Mouse (Mus musculus) lung, postnatal 0 days (tissue): Measurements from ENCODE around the gene Tex14. TPM values are rescaled to one million over a fixed set of nuclear protein-coding genes. Genes with fewer than 3 reads are reported as not detected.
"Not testable (repeated sequence)": the region's sequence is repeated elsewhere in the genome, so short reads cannot be mapped to it uniquely, and the experiment has no call there.

Experiments used
- ATAC-seq: fragments of 200-750 bp; cut with Nextera tagmentation; 2 replicates; pipeline ENCODE4 v1.8.0; 2017; ENCODE audit warnings: moderate library complexity
- DNase-seq: peaks from one replicate; pipeline ENCODE4 v3.0.0-alpha.2; 2016; ENCODE audit warnings: low spot score
- H3K27ac ChIP-seq: fragments of 300-500 bp; sonication (generic); 2 replicates; pipeline ENCODE4 v1.5.1; 2014; ENCODE audit warnings: antibody characterized with exemption, mild to moderate bottlenecking, low read length, mixed read lengths
- H3K27me3 ChIP-seq: fragments of 300-500 bp; sonication (generic); replicated peaks from 2 replicates; pipeline ENCODE4 v1.6.1; 2014; ENCODE audit warnings: low read length, mixed read lengths; ENCODE audit not compliant: insufficient read depth
- H3K36me3 ChIP-seq: fragments of 300-500 bp; sonication (generic); 2 replicates; pipeline ENCODE4 v1.6.1; 2014; ENCODE audit warnings: low read length, mixed read lengths; ENCODE audit not compliant: insufficient read depth
- H3K4me1 ChIP-seq: fragments of 300-500 bp; sonication (generic); 2 replicates; pipeline ENCODE4 v1.6.1; 2014; ENCODE audit warnings: antibody characterized with exemption, low read depth, low read length, mixed read lengths; ENCODE audit not compliant: insufficient read depth
- H3K4me2 ChIP-seq: fragments of 300-500 bp; sonication (generic); replicated peaks from 2 replicates; pipeline ENCODE4 v1.6.1; 2014; ENCODE audit warnings: low read depth, mild to moderate bottlenecking, low read length, moderate library complexity, mixed read lengths
- H3K4me3 ChIP-seq: fragments of 300-500 bp; sonication (generic); 2 replicates; pipeline ENCODE4 v1.5.1; 2014; ENCODE audit warnings: low read depth, low read length
- H3K9ac ChIP-seq: fragments of 300-500 bp; sonication (generic); replicated peaks from 2 replicates; pipeline ENCODE4 v1.6.1; 2014; ENCODE audit warnings: low read depth, mild to moderate bottlenecking
- H3K9me3 ChIP-seq: fragments of 300-500 bp; sonication (generic); 2 replicates; pipeline ENCODE4 v1.6.1; 2016; ENCODE audit warnings: low read length, mixed read lengths
- CTCF ChIP-seq: IDR thresholded peaks from 2 replicates; pipeline ENCODE4 v1.5.1; 2016; ENCODE audit warnings: antibody characterized with exemption, mild to moderate bottlenecking
- EP300 ChIP-seq: IDR thresholded peaks from 2 replicates; pipeline ENCODE4 v1.6.1; 2016; ENCODE audit warnings: antibody characterized with exemption, mild to moderate bottlenecking, control low read depth
- WGBS: fragments of 180-500 bp; shearing (Covaris S2); extraction: QIAGEN DNeasy Blood & Tissue Kit; methylation state at CpG from one replicate; pipeline ENCODE4 v1.1.7; 2014; 5-methylcytosine and 5-hydroxymethylcytosine counted together
- polyA plus RNA-seq: library from polyadenylated mRNA; unstranded; fragments of >200 nt; fragmentation: Nextera tagmentation; extraction: Ambion mirVana; gene quantifications from 2 replicates; pipeline ENCODE4 v1.2.1, GENCODE M21; 2015

Tex14 gene
- polyA plus RNA-seq, 1 experiment from 2014 or later: 1.1 TPM

DNA sequence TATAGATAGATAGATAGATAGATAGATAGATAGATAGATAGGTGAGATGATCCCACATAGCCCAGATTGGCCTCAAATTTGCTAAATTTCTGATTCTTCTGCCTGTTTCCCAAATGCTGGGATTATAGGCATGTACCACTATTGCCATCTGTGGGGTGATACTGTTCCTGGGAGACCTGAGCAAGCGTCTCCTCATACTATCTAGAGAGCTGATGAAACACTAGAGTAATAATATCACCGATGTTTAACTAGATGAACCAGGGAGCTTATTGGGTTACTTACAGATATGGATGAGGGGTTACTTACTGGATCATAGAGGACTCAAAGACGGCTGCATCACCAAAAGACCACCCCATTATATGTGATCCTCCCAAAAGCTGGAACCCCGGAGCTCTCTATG lies 24.5 kb downstream of the Tex14 start:
- Histone ChIP-seq H3K9ac (no peak overlapping the region), H3K4me2 (no peak overlapping the region), H3K36me3 (no peaks in the 10 kb centered on the region), H3K9me3 (no peaks in the 10 kb centered on the region), H3K4me3 (no peak overlapping the region), H3K4me1 (no peaks in the 10 kb centered on the region), H3K27ac (no peak overlapping the region), H3K27me3 (no peaks in the 10 kb centered on the region)
- no peak for TF ChIP-seq EP300
- no peak for TF ChIP-seq CTCF
- WGBS: 81% methylated on average over 4 of the region's 4 CpGs
- ATAC-seq (no peak), DNase-seq (no peak)

DNA sequence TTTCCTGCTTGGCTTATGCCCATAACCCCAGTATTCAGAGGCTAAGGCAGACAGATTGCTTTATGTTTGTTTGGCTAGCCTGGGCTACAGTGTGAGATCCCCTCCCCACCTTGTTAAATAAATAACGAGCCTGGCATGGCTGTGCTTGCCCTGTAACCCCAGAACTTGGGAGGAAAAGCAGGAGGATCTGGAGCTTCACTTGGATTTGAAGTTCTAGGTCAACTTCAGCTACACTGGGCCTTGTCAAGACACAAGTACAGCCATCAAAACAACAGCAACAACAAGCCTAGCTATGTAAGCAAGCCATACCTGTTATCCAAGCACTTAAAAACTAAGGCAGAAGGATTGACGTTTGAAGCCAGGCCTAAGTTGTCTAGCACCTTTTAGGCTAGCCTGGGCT lies 25.5 kb downstream of the Tex14 start:
- Histone ChIP-seq H3K4me1 (no peaks in the 10 kb centered on the region), H3K4me3 (no peak overlapping the region), H3K9ac (no peak overlapping the region), H3K9me3 (no peaks in the 10 kb centered on the region), H3K27ac (no peak overlapping the region), H3K36me3 (no peaks in the 10 kb centered on the region), H3K27me3 (no peaks in the 10 kb centered on the region), H3K4me2 (no peak overlapping the region)
- ATAC-seq (no peak), DNase-seq (no peak)
- TF ChIP-seq CTCF (no peak), EP300 (no peak)
- 59% methylated on average over 2 of the region's 2 CpGs for WGBS

DNA sequence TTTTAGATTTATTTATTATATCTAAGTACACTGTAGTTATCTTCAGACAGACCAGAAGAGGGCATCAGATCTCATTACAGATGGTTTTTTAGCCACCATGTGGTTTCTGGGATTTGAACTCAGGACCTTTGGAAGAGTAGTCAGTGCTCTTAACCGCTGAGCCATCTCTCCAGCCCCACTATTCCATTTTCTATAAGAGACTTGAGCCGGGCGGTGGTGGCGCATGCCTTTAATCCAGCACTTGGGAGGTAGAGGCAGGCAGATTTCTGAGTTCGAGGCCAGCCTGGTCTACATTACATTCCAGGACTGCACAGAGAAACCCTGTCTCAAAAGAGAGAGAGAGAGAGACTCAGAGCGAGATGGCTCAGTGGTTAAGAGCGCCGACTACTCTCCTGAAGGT lies 26.9 kb downstream of the Tex14 start:
- not testable (repeated sequence) for H3K27ac ChIP-seq, H3K9ac ChIP-seq, DNase-seq, H3K4me2 ChIP-seq, H3K27me3 ChIP-seq, H3K36me3 ChIP-seq, H3K9me3 ChIP-seq, ATAC-seq, H3K4me1 ChIP-seq, H3K4me3 ChIP-seq
- WGBS: 92% methylated on average over 8 of the region's 8 CpGs

DNA sequence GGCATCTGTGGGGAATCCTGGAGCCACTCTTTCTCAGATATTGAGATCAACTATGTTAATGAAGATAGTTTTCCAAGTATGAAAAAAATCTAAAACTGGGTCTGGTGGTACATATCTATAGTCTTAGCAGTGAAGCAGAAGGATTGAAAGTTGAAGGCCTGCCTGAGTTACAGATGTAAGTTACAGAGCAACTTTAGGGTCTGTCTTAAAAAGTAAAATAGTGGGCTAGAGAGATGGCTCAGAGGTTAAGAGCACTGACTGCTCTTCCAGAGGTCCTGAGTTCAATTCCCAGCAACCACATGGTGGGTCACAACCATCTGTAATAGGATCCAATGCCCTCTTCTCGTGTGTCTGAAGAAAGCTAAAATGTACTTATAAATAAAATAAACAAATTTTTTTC lies 27.6 kb downstream of the Tex14 start:
- TF ChIP-seq EP300 (no peak), CTCF (no peak)
- no peak for ATAC-seq
- 66% methylated on average over 1 of the region's 1 CpGs for WGBS

DNA sequence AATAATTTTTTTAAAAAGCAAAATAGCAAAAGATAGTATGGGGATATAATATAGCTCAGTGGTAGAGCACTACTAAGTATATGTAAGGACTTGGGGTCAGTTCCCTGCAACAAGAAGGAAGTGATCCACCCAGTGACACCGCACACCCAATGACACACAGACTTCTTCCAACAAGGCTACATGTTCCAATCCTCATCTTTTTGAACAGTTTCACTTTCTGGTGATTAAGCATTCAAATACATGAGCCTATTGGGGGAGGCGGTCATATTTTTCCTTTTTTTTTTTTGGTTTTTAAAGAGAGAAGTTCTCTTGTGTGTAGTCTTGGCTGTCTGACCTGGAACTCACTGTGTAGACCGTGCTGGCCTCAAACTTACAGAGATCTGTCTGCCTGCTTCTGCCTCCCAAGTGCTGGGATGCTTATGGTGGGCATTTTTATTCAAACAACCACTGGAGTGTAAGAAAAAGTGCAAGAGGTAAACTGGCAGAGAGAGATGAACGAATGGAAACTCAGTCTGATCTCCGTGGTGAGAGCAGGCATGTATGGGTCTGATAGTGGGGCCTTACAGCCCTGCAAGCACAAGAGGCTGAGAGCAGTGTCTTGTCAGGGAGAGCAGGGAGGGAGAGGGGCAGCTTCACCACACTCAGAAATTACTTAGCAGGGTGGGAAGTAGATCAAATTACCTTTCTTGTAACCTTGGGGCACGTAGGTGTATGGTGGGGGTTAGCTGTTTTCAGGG lies 28.2 kb downstream of the Tex14 start:
- H3K36me3 ChIP-seq: no peaks in the 10 kb centered on the region
- 45% methylated on average over 6 of the region's 6 CpGs for WGBS
- no peaks in the 10 kb centered on the region for H3K27me3 ChIP-seq
- no peaks in the 10 kb centered on the region for H3K4me1 ChIP-seq
- H3K9me3 ChIP-seq: no peaks in the 10 kb centered on the region
- no peak for ATAC-seq
- DNase-seq: no peak
- no peak overlapping the region for H3K27ac ChIP-seq
- TF ChIP-seq EP300 (no peak), CTCF (no peak)
- H3K4me3 ChIP-seq: no peak overlapping the region
- H3K9ac ChIP-seq: no peak overlapping the region
- no peak overlapping the region for H3K4me2 ChIP-seq

More for the DNA sequence above, 27.6 kb downstream of the Tex14 start:
- H3K4me1 ChIP-seq: no peaks in the 10 kb centered on the region
- no peaks in the 10 kb centered on the region for H3K27me3 ChIP-seq
- no peak overlapping the region for H3K4me2 ChIP-seq
- H3K9ac ChIP-seq: no peak overlapping the region
- no peak for DNase-seq
- no peaks in the 10 kb centered on the region for H3K9me3 ChIP-seq
- H3K36me3 ChIP-seq: no peaks in the 10 kb centered on the region
- no peak overlapping the region for H3K4me3 ChIP-seq
- no peak overlapping the region for H3K27ac ChIP-seq

DNA sequence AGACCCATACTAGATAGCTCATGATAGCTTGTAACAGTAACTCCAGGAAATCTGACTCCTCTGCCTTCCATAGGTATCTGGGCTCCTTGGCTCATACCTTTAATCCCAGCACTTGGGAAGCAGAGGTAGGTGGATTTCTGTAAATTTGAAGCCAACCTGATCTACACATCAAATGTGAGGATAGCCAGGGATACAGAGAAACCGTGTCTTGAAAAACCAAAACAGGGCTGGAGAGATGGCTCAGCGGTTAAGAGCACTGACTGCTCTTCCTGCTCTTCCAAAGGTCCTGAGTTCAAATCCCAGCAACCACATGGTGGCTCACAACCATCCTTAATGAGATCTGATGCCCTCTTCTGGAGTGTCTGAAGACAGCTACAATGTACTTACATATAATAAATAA lies 30.2 kb downstream of the Tex14 start:
- not testable (repeated sequence) for H3K4me3 ChIP-seq, H3K9ac ChIP-seq, DNase-seq, ATAC-seq, H3K4me2 ChIP-seq, H3K27ac ChIP-seq, H3K27me3 ChIP-seq, H3K4me1 ChIP-seq, H3K9me3 ChIP-seq, H3K36me3 ChIP-seq
- 90% methylated on average over 2 of the region's 2 CpGs for WGBS
